Mouse (Mus musculus) embryonic facial prominence, embryonic 13.5 days (tissue): Measurements from ENCODE around the gene Fabp6. TPM values are rescaled to one million over a fixed set of nuclear protein-coding genes. Genes with fewer than 3 reads are reported as not detected.

Experiments used
- ATAC-seq: fragments of 200-750 bp; cut with Nextera tagmentation; 2 replicates; pipeline ENCODE4 v1.8.0; 2017; ENCODE audit warnings: low read depth; ENCODE audit not compliant: insufficient number of reproducible peaks, insufficient read depth, low FRiP score, low TSS enrichment
- H3K27ac ChIP-seq: fragments of 300-500 bp; sonication (generic); 2 replicates; pipeline ENCODE4 v1.5.1; 2015; ENCODE audit warnings: moderate library complexity, mild to moderate bottlenecking, inconsistent platforms
- H3K27me3 ChIP-seq: fragments of 300-500 bp; sonication (generic); 2 replicates; pipeline ENCODE4 v1.6.1; 2015; ENCODE audit warnings: mild to moderate bottlenecking, inconsistent platforms
- H3K36me3 ChIP-seq: fragments of 300-500 bp; sonication (generic); 2 replicates; pipeline ENCODE4 v1.6.1; 2015; ENCODE audit warnings: mild to moderate bottlenecking, inconsistent platforms
- H3K4me1 ChIP-seq: fragments of 300-500 bp; sonication (generic); 2 replicates; pipeline ENCODE4 v1.6.1; 2015; ENCODE audit warnings: inconsistent platforms
- H3K4me2 ChIP-seq: fragments of 300-500 bp; sonication (generic); 2 replicates; pipeline ENCODE4 v1.6.1; 2015; ENCODE audit warnings: moderate library complexity, mild to moderate bottlenecking, inconsistent platforms
- H3K4me3 ChIP-seq: fragments of 300-500 bp; sonication (generic); 2 replicates; pipeline ENCODE4 v1.5.1; 2015; ENCODE audit warnings: mild to moderate bottlenecking, inconsistent platforms
- H3K9ac ChIP-seq: fragments of 300-500 bp; sonication (generic); 2 replicates; pipeline ENCODE4 v1.6.1; 2015; ENCODE audit warnings: mild to moderate bottlenecking, inconsistent platforms
- H3K9me3 ChIP-seq: fragments of 300-500 bp; sonication (generic); 2 replicates; pipeline ENCODE4 v1.6.1; 2016; ENCODE audit warnings: inconsistent platforms
- WGBS: fragments of 180-500 bp; shearing (Covaris S2); methylation state at CpG from one replicate; pipeline ENCODE4 v1.1.7; 2015; ENCODE audit warnings: mixed read lengths; 5-methylcytosine and 5-hydroxymethylcytosine counted together
- polyA plus RNA-seq: library from polyadenylated mRNA; unstranded; fragments of >200 nt; fragmentation: Nextera tagmentation; extraction: Ambion mirVana; gene quantifications from 2 replicates; pipeline ENCODE4 v1.2.1, GENCODE M21; 2015

Gene Fabp6
- polyA plus RNA-seq, 1 experiment from 2014 or later, result not detected

GRCm38 (mm10) chr11:43586324-43587090 is 14.8 kb downstream of the Fabp6 start, which contains the start of gene 4933415A04Rik:
Gene 4933415A04Rik (plus strand): TSS chr11:43587040.
- ATAC-seq, result no peak
- H3K9ac ChIP-seq, result no peak within 1 kb of the TSS
- H3K4me1 ChIP-seq, result no peaks in the 10 kb centered on the region; the same call in 1 of the 2 replicates
- H3K27me3 ChIP-seq, result no peaks in the 10 kb centered on the region
- no peaks in the 10 kb centered on the region for H3K9me3 ChIP-seq
- no peak within 1 kb of the TSS for H3K4me3 ChIP-seq
- no peak within 1 kb of the TSS for H3K27ac ChIP-seq
- H3K36me3 ChIP-seq, result peaks cover 50% of the 10 kb centered on the region
- H3K4me2 ChIP-seq, result no peak within 1 kb of the TSS
- WGBS, result 69% methylated on average over 7 of the region's 7 CpGs

- no peak overlapping the region for H3K4me2 ChIP-seq
- H3K9me3 ChIP-seq, result no peaks in the 10 kb centered on the region
- no peaks in the 10 kb centered on the region; the same call in 1 of the 2 replicates for H3K4me1 ChIP-seq
- ATAC-seq, result no peak
- 93% methylated on average over 22 of the region's 22 CpGs for WGBS
- H3K27me3 ChIP-seq, result no peaks in the 10 kb centered on the region
- H3K27ac ChIP-seq, result no peak overlapping the region
- peaks cover 61% of the 10 kb centered on the region for H3K36me3 ChIP-seq
- no peak overlapping the region for H3K4me3 ChIP-seq
- H3K9ac ChIP-seq, result no peak overlapping the region
These were observed 15.9 kb downstream of the Fabp6 start for GRCm38 (mm10) chr11:43585211-43586005.

- ATAC-seq, result no peak; the same call in 1 of the 2 replicates
- WGBS, result 48% methylated on average over 11 of the region's 11 CpGs
These were observed 23.4 kb downstream of the Fabp6 start for GRCm38 (mm10) chr11:43577713-43578478.

DNA sequence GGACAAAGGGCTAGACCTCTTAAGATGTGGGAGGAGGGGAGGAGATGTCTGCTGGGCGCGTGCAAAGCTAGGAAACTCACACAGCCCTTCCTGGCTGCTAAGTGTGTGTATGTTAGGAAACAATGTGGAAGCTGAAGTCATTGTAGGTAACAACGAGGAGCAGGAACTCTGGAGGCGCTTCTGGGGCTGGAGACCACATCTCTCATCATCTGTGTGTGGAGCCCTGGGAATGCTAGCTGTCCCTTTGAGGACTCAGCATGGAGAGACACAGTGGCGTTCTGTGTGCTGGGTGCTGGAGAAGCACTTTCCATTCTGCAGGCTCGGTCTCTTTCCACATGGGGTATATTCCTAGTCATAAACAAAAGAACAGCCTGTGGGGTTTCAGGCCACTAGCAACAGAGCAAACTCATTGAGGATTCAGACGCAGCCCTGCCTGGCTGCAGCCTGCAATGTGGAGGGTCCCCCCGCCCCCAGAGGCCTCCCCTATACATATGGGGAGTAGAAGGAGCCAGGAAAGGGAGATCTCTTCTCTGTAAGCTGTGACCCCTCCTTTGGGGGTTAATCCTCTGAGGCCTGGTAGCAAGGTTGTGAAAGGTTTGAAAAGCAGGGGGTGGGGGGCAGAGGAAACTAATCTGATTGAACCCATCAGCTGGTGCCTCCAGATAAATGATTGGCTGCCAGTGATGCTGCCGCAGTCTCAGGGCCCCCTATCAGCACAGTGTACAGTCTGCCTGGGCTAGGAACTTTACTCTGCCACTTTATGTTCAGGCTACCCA is 25.8 kb downstream of the Fabp6 start:
- WGBS, result 11% methylated on average over 9 of the region's 9 CpGs
- no peaks in the 10 kb centered on the region for H3K9me3 ChIP-seq
- peaks cover 17% of the 10 kb centered on the region for H3K4me1 ChIP-seq
- peak overlapping the region; percentile 44; the same call in 1 of the 2 replicates for H3K9ac ChIP-seq
- H3K27me3 ChIP-seq, result no peaks in the 10 kb centered on the region
- no peak overlapping the region for H3K4me3 ChIP-seq
- ATAC-seq, result no peak
- H3K27ac ChIP-seq, result peak overlapping the region; percentile 76
- H3K36me3 ChIP-seq, result peaks cover 18% of the 10 kb centered on the region
- H3K4me2 ChIP-seq, result peak overlapping the region; percentile 27

More at GRCm38 (mm10) chr11:43577713-43578478, 23.4 kb downstream of the Fabp6 start:
- Histone ChIP-seq H3K4me1 (peaks cover 14% of the 10 kb centered on the region), H3K9me3 (no peaks in the 10 kb centered on the region), H3K27ac (no peak overlapping the region), H3K27me3 (no peaks in the 10 kb centered on the region), H3K4me3 (no peak overlapping the region), H3K4me2 (no peak overlapping the region), H3K9ac (no peak overlapping the region), H3K36me3 (peaks cover 27% of the 10 kb centered on the region)

DNA sequence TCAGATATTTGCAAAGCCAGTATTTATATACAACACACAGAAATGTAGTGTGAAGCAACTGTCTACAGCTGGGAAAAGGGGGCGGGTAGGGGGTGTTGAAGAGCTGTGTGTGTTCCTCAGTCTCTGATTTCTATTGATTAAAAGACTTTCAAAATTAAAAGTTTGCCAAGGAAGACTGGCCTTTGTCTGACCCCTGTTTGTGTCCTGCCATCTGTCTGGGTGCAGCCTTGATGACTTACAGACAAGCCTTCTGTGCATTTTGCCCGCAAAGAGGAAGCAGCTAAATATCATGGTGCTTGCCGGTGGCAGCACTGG is 26.3 kb downstream of the Fabp6 start:
- ATAC-seq, result no peak

GRCm38 (mm10) chr11:43569595-43569994 is 31.7 kb downstream of the Fabp6 start:
- 66% methylated on average over 11 of the region's 11 CpGs for WGBS
- Histone ChIP-seq H3K9ac (0 out of 2 replicates have a peak overlapping the region, but pooled peaks have one; percentile 11), H3K9me3 (no peaks in the 10 kb centered on the region), H3K36me3 (0 out of 2 replicates have a peak, but pooled peaks cover 3% of the 10 kb centered on the region), H3K4me1 (peaks cover 30% of the 10 kb centered on the region), H3K27ac (peak overlapping the region; percentile 33), H3K4me2 (no peak overlapping the region), H3K4me3 (no peak overlapping the region), H3K27me3 (no peaks in the 10 kb centered on the region)
- ATAC-seq, result no peak

More for the DNA sequence above, 26.3 kb downstream of the Fabp6 start:
- peak overlapping the region; percentile 76 for H3K27ac ChIP-seq
- H3K9me3 ChIP-seq, result no peaks in the 10 kb centered on the region
- no peak overlapping the region for H3K4me3 ChIP-seq
- H3K27me3 ChIP-seq, result no peaks in the 10 kb centered on the region
- H3K4me2 ChIP-seq, result peak overlapping the region; percentile 27
- 11% methylated on average over 3 of the region's 3 CpGs for WGBS
- peak overlapping the region; percentile 44; the same call in 1 of the 2 replicates for H3K9ac ChIP-seq
- H3K4me1 ChIP-seq, result peaks cover 17% of the 10 kb centered on the region
- peaks cover 13% of the 10 kb centered on the region for H3K36me3 ChIP-seq

GRCm38 (mm10) chr11:43569188-43569587 is 32.2 kb downstream of the Fabp6 start:
- no peaks in the 10 kb centered on the region for H3K9me3 ChIP-seq
- no peak overlapping the region for H3K4me2 ChIP-seq
- H3K4me3 ChIP-seq, result no peak overlapping the region
- ATAC-seq, result no peak
- 0 out of 2 replicates have a peak, but pooled peaks cover 3% of the 10 kb centered on the region for H3K36me3 ChIP-seq
- no peaks in the 10 kb centered on the region for H3K27me3 ChIP-seq
- H3K4me1 ChIP-seq, result peaks cover 30% of the 10 kb centered on the region
- 0 out of 2 replicates have a peak overlapping the region, but pooled peaks have one; percentile 11 for H3K9ac ChIP-seq
- 81% methylated on average over 5 of the region's 5 CpGs for WGBS
- H3K27ac ChIP-seq, result peak overlapping the region; percentile 29

DNA sequence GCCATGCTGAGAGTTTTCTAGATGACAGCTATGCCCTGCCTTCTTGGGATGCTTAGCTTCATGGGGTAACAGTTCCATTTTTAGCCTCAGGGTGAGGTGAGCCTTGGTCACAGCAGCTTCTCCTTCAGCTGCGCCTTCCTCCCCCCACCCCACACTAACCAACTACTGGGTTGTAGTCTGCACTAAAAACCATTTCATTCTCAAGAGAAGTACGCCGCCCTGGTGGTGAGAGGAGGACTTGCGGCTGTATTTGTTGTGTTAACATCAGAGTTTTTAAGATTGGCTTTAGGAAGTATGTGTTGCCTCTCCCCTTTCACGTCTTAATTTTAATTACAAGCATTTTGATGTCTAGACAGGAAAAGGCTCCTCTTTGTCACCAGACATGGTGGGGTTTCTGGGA is 33.1 kb downstream of the Fabp6 start:
- no peak overlapping the region for H3K9ac ChIP-seq
- 62% methylated on average over 5 of the region's 5 CpGs for WGBS
- H3K36me3 ChIP-seq, result 0 out of 2 replicates have a peak, but pooled peaks cover 3% of the 10 kb centered on the region
- no peak overlapping the region for H3K4me3 ChIP-seq
- H3K27ac ChIP-seq, result no peak overlapping the region
- peaks cover 30% of the 10 kb centered on the region for H3K4me1 ChIP-seq
- no peak overlapping the region for H3K4me2 ChIP-seq
- H3K27me3 ChIP-seq, result no peaks in the 10 kb centered on the region
- ATAC-seq, result no peak
- H3K9me3 ChIP-seq, result no peaks in the 10 kb centered on the region

DNA sequence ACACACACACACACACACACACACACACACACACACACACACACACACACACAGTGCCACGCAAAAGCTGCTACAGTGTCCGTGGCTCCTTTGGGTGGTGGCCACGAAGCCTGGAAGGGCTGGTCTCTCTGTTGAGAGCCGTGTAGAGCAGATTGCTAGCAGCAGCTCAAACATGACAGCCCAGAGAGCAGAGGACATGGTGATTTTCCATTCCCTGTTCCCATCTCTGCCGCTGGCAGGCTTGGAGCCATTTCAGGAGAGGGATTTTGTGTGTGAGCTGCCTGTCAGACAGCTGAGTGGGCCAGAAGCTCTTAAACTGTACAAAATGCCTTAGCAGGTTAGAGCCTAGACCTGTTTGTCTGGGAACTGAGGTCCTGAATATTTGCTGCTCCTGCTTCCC is 34.6 kb downstream of the Fabp6 start:
- no peak for ATAC-seq
- WGBS, result 46% methylated on average over 5 of the region's 5 CpGs
- H3K4me2 ChIP-seq, result no peak overlapping the region
- H3K36me3 ChIP-seq, result no peaks in the 10 kb centered on the region
- H3K27ac ChIP-seq, result peak overlapping the region; percentile 69
- H3K4me1 ChIP-seq, result peaks cover 26% of the 10 kb centered on the region
- no peaks in the 10 kb centered on the region for H3K9me3 ChIP-seq
- H3K27me3 ChIP-seq, result no peaks in the 10 kb centered on the region
- no peak overlapping the region for H3K4me3 ChIP-seq
- H3K9ac ChIP-seq, result no peak overlapping the region

DNA sequence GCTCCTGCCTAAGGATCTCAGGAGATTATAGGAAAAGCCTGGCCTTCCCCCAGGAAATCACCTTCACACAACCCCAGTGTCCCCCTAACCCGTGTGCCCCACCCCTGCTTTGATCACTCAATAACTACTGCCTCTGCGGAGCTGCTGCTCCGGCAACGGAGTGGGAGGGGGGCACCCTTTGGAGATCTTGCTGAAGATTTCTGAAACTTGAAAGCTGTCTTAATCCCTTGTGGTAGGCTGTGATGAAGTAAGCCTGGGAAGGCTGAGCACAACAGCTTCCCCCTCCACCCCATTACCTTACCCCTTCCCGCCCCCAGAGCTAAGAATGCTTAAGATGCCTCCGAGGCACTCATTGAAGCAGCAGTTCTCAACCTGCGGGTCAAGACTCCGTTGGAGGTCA is 35.5 kb downstream of the Fabp6 start:
- no peak overlapping the region for H3K9ac ChIP-seq
- H3K9me3 ChIP-seq, result no peaks in the 10 kb centered on the region
- no peaks in the 10 kb centered on the region for H3K36me3 ChIP-seq
- 6% methylated on average over 8 of the region's 8 CpGs for WGBS
- peak overlapping the region; percentile 69; the same call in 1 of the 2 replicates for H3K27ac ChIP-seq
- ATAC-seq, result no peak
- no peak overlapping the region for H3K4me2 ChIP-seq
- H3K27me3 ChIP-seq, result no peaks in the 10 kb centered on the region
- H3K4me1 ChIP-seq, result peaks cover 26% of the 10 kb centered on the region
- no peak overlapping the region for H3K4me3 ChIP-seq
